Mouse (Mus musculus) neural tube, embryonic 12.5 days (tissue): ENCODE data around the gene Olfr750. TPM values are rescaled to one million over a fixed set of nuclear protein-coding genes. Genes with fewer than 3 reads are reported as not detected.

Experiments used
- ATAC-seq: fragments of 200-750 bp; cut with Nextera tagmentation; 2 replicates; pipeline ENCODE4 v1.8.0; 2017; ENCODE audit warnings: low read depth, mild to moderate bottlenecking, moderate TSS enrichment, moderate library complexity; ENCODE audit not compliant: low FRiP score
- H3K27ac ChIP-seq: fragments of 300-500 bp; sonication (generic); 2 replicates; pipeline ENCODE4 v1.5.1; 2016
- H3K27me3 ChIP-seq: fragments of 300-500 bp; sonication (generic); replicated peaks from 2 replicates; pipeline ENCODE4 v1.6.1; 2016; ENCODE audit warnings: mild to moderate bottlenecking
- H3K36me3 ChIP-seq: fragments of 300-500 bp; sonication (generic); 2 replicates; pipeline ENCODE4 v1.6.1; 2016; ENCODE audit warnings: mild to moderate bottlenecking
- H3K4me1 ChIP-seq: fragments of 300-500 bp; sonication (generic); 2 replicates; pipeline ENCODE4 v1.6.1; 2016
- H3K4me2 ChIP-seq: fragments of 300-500 bp; sonication (generic); replicated peaks from 2 replicates; pipeline ENCODE4 v1.6.1; 2016; ENCODE audit warnings: mild to moderate bottlenecking
- H3K4me3 ChIP-seq: fragments of 300-500 bp; sonication (generic); 2 replicates; pipeline ENCODE4 v1.5.1; 2016
- H3K9ac ChIP-seq: fragments of 300-500 bp; sonication (generic); 2 replicates; pipeline ENCODE4 v1.6.1; 2016; ENCODE audit warnings: mild to moderate bottlenecking
- H3K9me3 ChIP-seq: fragments of 300-500 bp; sonication (generic); 2 replicates; pipeline ENCODE4 v1.6.1; 2016; ENCODE audit warnings: mild to moderate bottlenecking
- WGBS: fragments of 180-500 bp; shearing (Covaris S2); methylation state at CpG from one replicate; pipeline ENCODE4 v1.1.7; 2016; 5-methylcytosine and 5-hydroxymethylcytosine counted together
- polyA plus RNA-seq: library from polyadenylated mRNA; unstranded; fragments of >200 nt; fragmentation: Nextera tagmentation; extraction: Ambion mirVana; gene quantifications from 2 replicates; pipeline ENCODE4 v1.2.1, GENCODE M21; 2016

Gene Olfr750
- polyA plus RNA-seq, 1 experiment from 2014 or later = not detected

- no peaks in the 10 kb centered on the region for H3K36me3 ChIP-seq
- no peak overlapping the region for H3K4me2 ChIP-seq
- H3K9me3 ChIP-seq = no peaks in the 10 kb centered on the region
- no peaks in the 10 kb centered on the region for H3K27me3 ChIP-seq
- H3K4me3 ChIP-seq = no peak overlapping the region
- H3K4me1 ChIP-seq = no peaks in the 10 kb centered on the region
- no peak overlapping the region for H3K27ac ChIP-seq
- no peak overlapping the region for H3K9ac ChIP-seq
- no peak for ATAC-seq
- WGBS = 86% methylated on average over 5 of the region's 5 CpGs
These were observed 20.1 kb upstream of the Olfr750 start for GRCm38 (mm10) chr14:51094096-51094875.

GRCm38 (mm10) chr14:51093496-51093895 lies 19.3 kb upstream of the Olfr750 start:
- Histone ChIP-seq H3K4me2 (no peak overlapping the region), H3K36me3 (no peaks in the 10 kb centered on the region), H3K4me1 (no peaks in the 10 kb centered on the region), H3K27ac (no peak overlapping the region), H3K4me3 (no peak overlapping the region), H3K27me3 (no peaks in the 10 kb centered on the region), H3K9me3 (no peaks in the 10 kb centered on the region), H3K9ac (no peak overlapping the region)
- WGBS = 32% methylated on average over 3 of the region's 3 CpGs
- ATAC-seq = no peak

GRCm38 (mm10) chr14:51092073-51092620 lies 17.9 kb upstream of the Olfr750 start:
- Histone ChIP-seq H3K4me2 (peak overlapping the region; percentile 9; the same call in 1 of the 2 replicates), H3K9ac (no peak overlapping the region), H3K27me3 (no peaks in the 10 kb centered on the region), H3K4me3 (no peak overlapping the region), H3K9me3 (no peaks in the 10 kb centered on the region), H3K36me3 (no peaks in the 10 kb centered on the region), H3K27ac (no peak overlapping the region), H3K4me1 (no peaks in the 10 kb centered on the region)
- WGBS = 61% methylated on average over 8 of the region's 8 CpGs
- ATAC-seq = no peak

GRCm38 (mm10) chr14:51090921-51091900 lies 17.0 kb upstream of the Olfr750 start, which contains the start of the genes Rnase4 and Ang:
Rnase4 (plus strand) TSS chr14:51091077.
Ang (plus strand) TSS chr14:51091150.
- ATAC-seq = peak; percentile 15
- Histone ChIP-seq H3K4me2 (peak within 1 kb of the TSS; percentile 72), H3K9ac (peak within 1 kb of the TSS; percentile 62), H3K27me3 (no peaks in the 10 kb centered on the region), H3K4me3 (peak within 1 kb of the TSS; percentile 60), H3K27ac (peak within 1 kb of the TSS; percentile 54; the same call in 1 of the 2 replicates), H3K4me1 (no peaks in the 10 kb centered on the region), H3K9me3 (no peaks in the 10 kb centered on the region), H3K36me3 (no peaks in the 10 kb centered on the region)
- WGBS = 10% methylated on average over 33 of the region's 33 CpGs

GRCm38 (mm10) chr14:51090077-51090781 lies 16.0 kb upstream of the Olfr750 start:
- peak overlapping the region; percentile 62 for H3K9ac ChIP-seq
- peak overlapping the region; percentile 60 for H3K4me3 ChIP-seq
- no peaks in the 10 kb centered on the region for H3K27me3 ChIP-seq
- WGBS = under 1% methylated on average over 27 of the region's 27 CpGs
- H3K4me2 ChIP-seq = peak overlapping the region; percentile 72
- no peaks in the 10 kb centered on the region for H3K36me3 ChIP-seq
- H3K9me3 ChIP-seq = no peaks in the 10 kb centered on the region
- peak; percentile 39 for ATAC-seq
- H3K27ac ChIP-seq = peak overlapping the region; percentile 54; the same call in 1 of the 2 replicates
- H3K4me1 ChIP-seq = no peaks in the 10 kb centered on the region

GRCm38 (mm10) chr14:51089674-51090076 lies 15.4 kb upstream of the Olfr750 start:
- Histone ChIP-seq H3K9me3 (no peaks in the 10 kb centered on the region), H3K27me3 (no peaks in the 10 kb centered on the region), H3K36me3 (no peaks in the 10 kb centered on the region), H3K27ac (no peak overlapping the region), H3K9ac (peak overlapping the region; percentile 62), H3K4me2 (peak overlapping the region; percentile 72), H3K4me1 (no peaks in the 10 kb centered on the region), H3K4me3 (peak overlapping the region; percentile 60)
- WGBS = under 1% methylated on average over 15 of the region's 15 CpGs
- ATAC-seq = peak; percentile 4; the same call in 1 of the 2 replicates

- no peaks in the 10 kb centered on the region for H3K36me3 ChIP-seq
- H3K4me3 ChIP-seq = peak overlapping the region; percentile 60
- under 1% methylated on average over 34 of the region's 34 CpGs for WGBS
- ATAC-seq = peak; percentile 93
- H3K27me3 ChIP-seq = 0 out of 2 replicates have a peak, but pooled peaks cover under 1% of the 10 kb centered on the region
- no peaks in the 10 kb centered on the region for H3K9me3 ChIP-seq
- peak overlapping the region; percentile 53 for H3K9ac ChIP-seq
- no peaks in the 10 kb centered on the region for H3K4me1 ChIP-seq
- peak overlapping the region; percentile 72 for H3K4me2 ChIP-seq
- no peak overlapping the region for H3K27ac ChIP-seq
These were observed 14.9 kb upstream of the Olfr750 start for GRCm38 (mm10) chr14:51088970-51089673.

- under 1% methylated on average over 23 of the region's 23 CpGs for WGBS
- Histone ChIP-seq H3K27ac (no peak overlapping the region), H3K4me3 (peak overlapping the region; percentile 60), H3K9me3 (no peaks in the 10 kb centered on the region), H3K27me3 (peaks cover 3% of the 10 kb centered on the region; the same call in 1 of the 2 replicates), H3K4me2 (peak overlapping the region; percentile 72), H3K36me3 (no peaks in the 10 kb centered on the region), H3K9ac (peak overlapping the region; percentile 53), H3K4me1 (peaks cover 4% of the 10 kb centered on the region; the same call in 1 of the 2 replicates)
- peak; percentile 34 for ATAC-seq
These were observed 14.1 kb upstream of the Olfr750 start for GRCm38 (mm10) chr14:51088166-51088969.

- Histone ChIP-seq H3K4me2 (peak overlapping the region; percentile 72), H3K36me3 (no peaks in the 10 kb centered on the region), H3K27me3 (peaks cover 3% of the 10 kb centered on the region; the same call in 1 of the 2 replicates), H3K4me1 (peaks cover 10% of the 10 kb centered on the region; the same call in 1 of the 2 replicates), H3K9me3 (no peaks in the 10 kb centered on the region), H3K9ac (no peak overlapping the region), H3K27ac (no peak overlapping the region), H3K4me3 (peak overlapping the region; percentile 60)
- 10% methylated on average over 9 of the region's 9 CpGs for WGBS
- ATAC-seq = no peak
These were observed 13.5 kb upstream of the Olfr750 start for GRCm38 (mm10) chr14:51087762-51088161.

GRCm38 (mm10) chr14:51085911-51086310 lies 11.7 kb upstream of the Olfr750 start:
- Histone ChIP-seq H3K4me3 (no peak overlapping the region), H3K27ac (no peak overlapping the region), H3K36me3 (no peaks in the 10 kb centered on the region), H3K9ac (no peak overlapping the region), H3K27me3 (peaks cover 3% of the 10 kb centered on the region; the same call in 1 of the 2 replicates), H3K4me2 (no peak overlapping the region), H3K9me3 (no peaks in the 10 kb centered on the region), H3K4me1 (peaks cover 10% of the 10 kb centered on the region; the same call in 1 of the 2 replicates)
- no peak for ATAC-seq
- WGBS = 84% methylated on average over 4 of the region's 4 CpGs
